Mouse (Mus musculus): ENCODE data around the gene Atp23.

DNA sequence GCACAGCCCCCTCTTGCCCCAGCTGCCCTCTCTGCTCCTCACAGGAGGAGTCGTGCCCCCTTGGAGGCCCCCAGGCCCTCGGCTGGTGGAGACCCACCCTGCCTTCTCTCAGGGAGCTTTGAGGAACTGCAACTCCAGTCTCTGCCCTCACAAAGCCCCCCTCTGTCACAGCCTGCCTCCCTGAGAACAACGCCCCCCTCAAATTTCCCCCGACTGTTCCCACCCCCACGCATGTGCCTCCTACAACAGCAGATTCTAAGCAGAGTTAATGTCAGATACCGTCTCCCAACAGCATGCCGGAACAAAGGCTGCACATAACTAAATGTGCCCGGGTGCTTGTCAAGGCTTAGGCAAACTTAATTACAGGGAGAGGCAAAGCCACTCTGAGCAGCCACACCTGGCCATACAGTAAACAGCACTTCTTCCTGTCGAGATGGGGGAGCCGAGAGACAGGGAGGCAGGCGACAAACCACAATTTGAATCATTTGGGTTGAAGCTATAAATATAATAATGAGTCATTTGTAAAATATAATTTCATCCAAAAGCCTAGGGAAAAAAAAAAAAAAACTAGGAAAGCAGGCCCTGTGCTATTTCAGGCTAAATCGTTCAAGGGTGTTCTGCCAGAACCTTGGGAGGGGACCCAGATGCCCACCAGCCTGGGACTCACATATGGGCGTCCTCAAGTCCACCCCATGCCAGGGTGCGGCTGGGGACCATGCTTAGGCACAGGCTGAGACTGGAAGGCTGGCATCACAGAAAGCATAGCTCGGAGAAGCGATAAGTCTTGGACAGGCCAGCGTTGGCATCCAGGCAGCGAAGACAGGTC lies 34.6 kb upstream of the Atp23 start:
- TF ChIP-seq CTCF (IDR thresholded peaks at IDR 0.05; ENCODE audit: low read depth, low read length): no peak
- TF ChIP-seq POLR2A (IDR thresholded peaks at IDR 0.05; ENCODE audit: extremely low read depth, insufficient read depth, low read length): no peak

All from liver, adult 2 months (tissue).